ENCODE assay signal across 9 mouse cellular contexts in the genomic region with DNA sequence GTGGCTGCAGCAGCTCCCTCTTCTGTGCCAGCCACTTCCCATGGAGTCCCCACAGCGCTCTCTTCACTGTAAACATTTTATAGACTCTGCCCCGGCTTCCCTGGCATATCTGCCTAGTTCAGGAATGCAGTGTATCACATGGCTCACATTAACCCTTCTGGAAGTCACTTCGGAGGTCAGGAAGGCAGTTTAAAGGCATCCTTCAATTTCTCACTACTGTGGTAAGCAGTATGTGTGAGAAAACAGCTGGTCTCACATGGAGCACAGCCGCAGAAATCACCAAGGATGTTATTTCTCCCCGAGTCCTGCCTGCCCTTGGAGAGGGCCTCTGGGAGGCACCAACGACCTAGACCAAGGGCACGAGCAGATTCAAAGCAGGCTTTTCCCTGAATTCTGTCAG.
DNase-seq lines count a peak whose midpoint lies in the region; ATAC-seq and TF ChIP-seq lines count a peak whose summit lies in the region.
"Had no signal": no experiment of that assay in that cellular context is flagged by ENCODE, and none has a peak within 500 bp of the region (broad histone marks: within the 10 kb centered on the region; RNA-seq: fewer than 3 reads in every experiment).

No protein-coding gene starts in this region.

- 32% methylated on average over 7 of the region's 7 CpGs for WGBS in heart, embryonic 11.5 days (ENCODE audit: insufficient replicate concordance)
- 33% methylated on average over 7 of the region's 7 CpGs for WGBS in embryonic facial prominence, embryonic 15.5 days
- WGBS in limb, embryonic 15.5 days: 24% methylated on average over 7 of the region's 7 CpGs

- no peak overlapping the region for H3K9ac ChIP-seq in heart, embryonic 11.5 days (ENCODE audit: low read depth, low read length)
- H3K9ac ChIP-seq in embryonic facial prominence, embryonic 15.5 days: no peak overlapping the region
- H3K9ac ChIP-seq in limb, embryonic 15.5 days: no peak overlapping the region

- no peaks in the 10 kb centered on the region for H3K27me3 ChIP-seq in heart, embryonic 11.5 days (ENCODE audit: control insufficient read depth, insufficient read depth, low read length)
- H3K27me3 ChIP-seq in embryonic facial prominence, embryonic 15.5 days: no peaks in the 10 kb centered on the region
- no peaks in the 10 kb centered on the region for H3K27me3 ChIP-seq in limb, embryonic 15.5 days

- DNase-seq in heart, adult 18-20 months: no peak
- DNase-seq in left cerebral cortex, adult 2 months (ENCODE audit: extremely low spot score in 1 of 2, low spot score in 2 of 2): no peak
- DNase-seq in left cerebral cortex, adult 18-20 months (ENCODE audit: low spot score in 2 of 2): no peak
- no peak for DNase-seq in T-cell, adult 2 months (ENCODE audit: low spot score)
- DNase-seq: thymus, adult 18-20 months had no signal

- intact Hi-C loops in left cerebral cortex, adult 2 months (cut with DNase I): no loop called here

- H3K4me1 ChIP-seq in heart, embryonic 11.5 days (ENCODE audit: control insufficient read depth, insufficient read depth, low read length): peaks cover 32% of the 10 kb centered on the region
- H3K4me1 ChIP-seq in embryonic facial prominence, embryonic 15.5 days: peaks cover 65% of the 10 kb centered on the region
- H3K4me1 ChIP-seq in limb, embryonic 15.5 days: peaks cover 66% of the 10 kb centered on the region

- H3K4me2 ChIP-seq in heart, embryonic 11.5 days: no peak overlapping the region
- no peak overlapping the region for H3K4me2 ChIP-seq in embryonic facial prominence, embryonic 15.5 days (replicated peaks)
- H3K4me2 ChIP-seq in limb, embryonic 15.5 days: no peak overlapping the region

- no peaks in the 10 kb centered on the region for H3K9me3 ChIP-seq in heart, embryonic 11.5 days (replicated peaks; ENCODE audit: control insufficient read depth, low read length)
- H3K9me3 ChIP-seq in embryonic facial prominence, embryonic 15.5 days (replicated peaks): no peaks in the 10 kb centered on the region
- H3K9me3 ChIP-seq in limb, embryonic 15.5 days: no peaks in the 10 kb centered on the region

- no peak for ATAC-seq in heart, embryonic 11.5 days (replicated peaks; ENCODE audit: insufficient number of reproducible peaks, low FRiP score, low TSS enrichment)
- peak; percentile 56; the same call in 1 of the 2 replicates for ATAC-seq in embryonic facial prominence, embryonic 15.5 days (ENCODE audit: insufficient number of reproducible peaks, low FRiP score, low TSS enrichment, low read depth)
- ATAC-seq in limb, embryonic 15.5 days (ENCODE audit: insufficient number of reproducible peaks, low FRiP score, low TSS enrichment, low read depth): no peak
- no peak for ATAC-seq in granulocyte monocyte progenitor cell, adult 5-6 weeks (replicated peaks; ENCODE audit: poor library complexity, severe bottlenecking)

- H3K4me3 ChIP-seq in heart, embryonic 11.5 days (ENCODE audit: low read depth, low read length): no peak overlapping the region
- no peak overlapping the region for H3K4me3 ChIP-seq in left cerebral cortex, adult 2 months
- H3K4me3 ChIP-seq in embryonic facial prominence, embryonic 15.5 days (replicated peaks): no peak overlapping the region
- no peak overlapping the region for H3K4me3 ChIP-seq in limb, embryonic 15.5 days

- TF ChIP-seq CTCF in left cerebral cortex, adult 2 months (IDR thresholded peaks at IDR 0.05): no peak

- H3K36me3 ChIP-seq in heart, embryonic 11.5 days (ENCODE audit: control insufficient read depth, insufficient read depth, low read length): peaks cover 11% of the 10 kb centered on the region; the same call in 1 of the 2 replicates
- H3K36me3 ChIP-seq in embryonic facial prominence, embryonic 15.5 days: peaks cover 16% of the 10 kb centered on the region
- H3K36me3 ChIP-seq in limb, embryonic 15.5 days: peaks cover 27% of the 10 kb centered on the region; the same call in 1 of the 2 replicates

- H3K27ac ChIP-seq in heart, embryonic 11.5 days (ENCODE audit: low read depth, low read length): peak overlapping the region; percentile 60
- H3K27ac ChIP-seq in left cerebral cortex, adult 2 months: peak overlapping the region; percentile 8; the same call in 1 of the 2 replicates
- H3K27ac ChIP-seq in embryonic facial prominence, embryonic 15.5 days (replicated peaks): peak overlapping the region; percentile 79
- peak overlapping the region; percentile 57 for H3K27ac ChIP-seq in limb, embryonic 15.5 days

Comparison
In these comparisons a context has a peak if more than half of its experiments do, and no peak if none do; other contexts are left out.
1. H3K27ac ChIP-seq: peak in every context shown above with its lines; median percentile 79 in embryonic facial prominence, embryonic 15.5 days; 60 in heart, embryonic 11.5 days; 57 in limb, embryonic 15.5 days; 8 in left cerebral cortex, adult 2 months.